Mouse (Mus musculus) stomach, embryonic 14.5 days (tissue): Measurements from ENCODE around the gene Pappa. TPM values are rescaled to one million over a fixed set of nuclear protein-coding genes. Genes with fewer than 3 reads are reported as not detected.

Experiments
- ATAC-seq: fragments of 200-750 bp; cut with Nextera tagmentation; 2 replicates; pipeline ENCODE4 v1.8.0; 2017; ENCODE audit warnings: low read depth, moderate TSS enrichment; ENCODE audit not compliant: insufficient number of reproducible peaks, insufficient read depth, low FRiP score
- H3K27ac ChIP-seq: fragments of 300-500 bp; sonication (generic); 2 replicates; pipeline ENCODE4 v1.5.1; 2014; ENCODE audit warnings: mild to moderate bottlenecking, low read length, moderate library complexity, mixed read lengths
- H3K27me3 ChIP-seq: fragments of 300-500 bp; sonication (generic); 2 replicates; pipeline ENCODE4 v1.6.1; 2014; ENCODE audit warnings: low read length, control low read depth, mixed read lengths; ENCODE audit not compliant: control insufficient read depth, insufficient read depth
- H3K36me3 ChIP-seq: fragments of 300-500 bp; sonication (generic); 2 replicates; pipeline ENCODE4 v1.6.1; 2014; ENCODE audit warnings: mild to moderate bottlenecking, control low read depth, low read length, moderate library complexity, mixed read lengths; ENCODE audit not compliant: control insufficient read depth, insufficient read depth
- H3K4me1 ChIP-seq: fragments of 300-500 bp; sonication (generic); 2 replicates; pipeline ENCODE4 v1.6.1; 2014; ENCODE audit warnings: low read length, control low read depth, mixed read lengths; ENCODE audit not compliant: control insufficient read depth, insufficient read depth
- H3K4me2 ChIP-seq: fragments of 300-500 bp; sonication (generic); replicated peaks from 2 replicates; pipeline ENCODE4 v1.6.1; 2014; ENCODE audit warnings: low read depth, low read length, control low read depth
- H3K4me3 ChIP-seq: fragments of 300-500 bp; sonication (generic); 2 replicates; pipeline ENCODE4 v1.5.1; 2014; ENCODE audit warnings: low read depth, low read length, control low read depth
- H3K9ac ChIP-seq: fragments of 300-500 bp; sonication (generic); replicated peaks from 2 replicates; pipeline ENCODE4 v1.6.1; 2014; ENCODE audit warnings: low read depth, mild to moderate bottlenecking, control low read depth, low read length, moderate library complexity, mixed read lengths
- H3K9me3 ChIP-seq: fragments of 300-500 bp; sonication (generic); 2 replicates; pipeline ENCODE4 v1.6.1; 2016; ENCODE audit warnings: low read depth, low read length, control low read depth; ENCODE audit not compliant: control insufficient read depth
- WGBS: fragments of 180-500 bp; shearing (Covaris S2); extraction: QIAGEN DNeasy Blood & Tissue Kit; methylation state at CpG from one replicate; pipeline ENCODE4 v1.1.7; 2014; 5-methylcytosine and 5-hydroxymethylcytosine counted together
- polyA plus RNA-seq: library from polyadenylated mRNA; unstranded; fragments of >200 nt; fragmentation: Nextera tagmentation; extraction: Ambion mirVana; gene quantifications from 2 replicates; pipeline ENCODE4 v1.2.1, GENCODE M21; 2014

Pappa gene
- polyA plus RNA-seq, 1 experiment from 2014 or later: 1.3 TPM

- ATAC-seq: no peak
- Histone ChIP-seq H3K4me1 (no peaks in the 10 kb centered on the region), H3K27me3 (no peaks in the 10 kb centered on the region), H3K36me3 (no peaks in the 10 kb centered on the region), H3K9ac (no peak overlapping the region), H3K4me3 (no peak overlapping the region), H3K4me2 (no peak overlapping the region), H3K9me3 (no peaks in the 10 kb centered on the region), H3K27ac (no peak overlapping the region)
- WGBS: 77% methylated on average over 2 of the region's 2 CpGs
Measured at GRCm38 (mm10) chr4:65283611-65284010, 159.6 kb downstream of the Pappa start.

DNA sequence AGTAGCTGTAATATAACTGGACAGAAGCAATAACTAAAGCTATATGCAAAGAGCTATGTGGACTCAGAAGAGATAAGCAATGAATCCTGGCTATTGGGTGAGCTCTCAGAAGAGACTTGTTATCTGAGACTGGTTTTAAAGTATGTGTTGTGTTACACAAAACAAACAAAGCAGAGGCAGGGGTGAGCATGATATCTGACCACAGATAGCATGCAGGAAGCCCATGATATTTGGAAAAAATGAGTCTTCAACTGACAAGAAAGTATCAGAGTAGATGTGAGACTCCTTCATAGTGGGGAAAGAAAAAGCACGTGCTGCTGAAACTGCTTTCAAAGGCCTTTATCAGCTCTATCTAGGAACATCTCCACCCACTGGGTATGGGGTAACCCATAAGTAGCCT, 161.2 kb downstream of the Pappa start:
- 48% methylated on average over 1 of the region's 1 CpGs for WGBS
- H3K36me3 ChIP-seq: no peaks in the 10 kb centered on the region
- no peak overlapping the region for H3K4me3 ChIP-seq
- H3K4me2 ChIP-seq: no peak overlapping the region
- no peaks in the 10 kb centered on the region for H3K27me3 ChIP-seq
- no peak for ATAC-seq
- no peak overlapping the region for H3K9ac ChIP-seq
- H3K4me1 ChIP-seq: no peaks in the 10 kb centered on the region
- no peak overlapping the region for H3K27ac ChIP-seq
- H3K9me3 ChIP-seq: no peaks in the 10 kb centered on the region

- Histone ChIP-seq H3K4me3 (no peak overlapping the region), H3K4me1 (no peaks in the 10 kb centered on the region), H3K9me3 (no peaks in the 10 kb centered on the region), H3K4me2 (no peak overlapping the region), H3K36me3 (no peaks in the 10 kb centered on the region), H3K9ac (no peak overlapping the region), H3K27me3 (no peaks in the 10 kb centered on the region), H3K27ac (no peak overlapping the region)
- WGBS: 27% methylated on average over 3 of the region's 3 CpGs
- ATAC-seq: no peak
Measured at GRCm38 (mm10) chr4:65289247-65289646, 165.3 kb downstream of the Pappa start.

- 70% methylated on average over 1 of the region's 1 CpGs for WGBS
- H3K27ac ChIP-seq: no peak overlapping the region
- no peak overlapping the region for H3K4me2 ChIP-seq
- no peaks in the 10 kb centered on the region for H3K4me1 ChIP-seq
- no peaks in the 10 kb centered on the region for H3K9me3 ChIP-seq
- peak; percentile 23; the same call in 1 of the 2 replicates for ATAC-seq
- H3K9ac ChIP-seq: no peak overlapping the region
- no peak overlapping the region for H3K4me3 ChIP-seq
- H3K36me3 ChIP-seq: no peaks in the 10 kb centered on the region
- H3K27me3 ChIP-seq: no peaks in the 10 kb centered on the region
Measured at GRCm38 (mm10) chr4:65295741-65296140, 171.8 kb downstream of the Pappa start.

DNA sequence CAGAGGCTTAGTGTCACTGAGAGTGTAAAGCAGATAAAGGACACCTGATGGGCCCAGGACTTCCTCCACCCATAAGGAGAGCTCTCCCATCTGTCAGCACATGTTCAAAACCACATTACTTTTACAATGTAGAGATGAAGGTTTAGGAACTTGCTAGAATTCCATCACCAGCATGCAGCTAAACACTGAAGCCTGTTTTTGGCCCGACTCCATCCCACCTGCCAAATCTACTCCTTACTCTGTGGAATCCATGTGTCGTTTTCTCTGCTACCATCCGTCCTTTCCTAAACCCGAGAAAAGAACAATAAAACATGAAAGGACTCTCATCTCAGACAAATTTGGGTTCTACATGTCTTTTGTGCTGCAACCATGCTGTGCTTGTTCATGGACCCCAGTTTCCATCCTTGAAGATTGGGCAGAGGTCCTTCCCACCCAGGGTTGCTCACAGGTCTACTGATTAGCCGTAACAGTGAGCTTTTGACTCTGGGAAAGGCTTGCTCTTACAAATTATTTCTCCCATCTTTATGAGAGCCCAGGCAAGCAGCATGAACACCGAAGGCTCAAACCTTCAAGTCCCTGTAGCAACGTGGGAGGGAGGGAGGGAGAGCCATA, 172.5 kb downstream of the Pappa start:
- ATAC-seq: no peak
- Histone ChIP-seq H3K9me3 (no peaks in the 10 kb centered on the region), H3K4me3 (no peak overlapping the region), H3K4me1 (no peaks in the 10 kb centered on the region), H3K36me3 (no peaks in the 10 kb centered on the region), H3K9ac (no peak overlapping the region), H3K27me3 (no peaks in the 10 kb centered on the region), H3K4me2 (no peak overlapping the region), H3K27ac (no peak overlapping the region)
- 58% methylated on average over 7 of the region's 7 CpGs for WGBS

DNA sequence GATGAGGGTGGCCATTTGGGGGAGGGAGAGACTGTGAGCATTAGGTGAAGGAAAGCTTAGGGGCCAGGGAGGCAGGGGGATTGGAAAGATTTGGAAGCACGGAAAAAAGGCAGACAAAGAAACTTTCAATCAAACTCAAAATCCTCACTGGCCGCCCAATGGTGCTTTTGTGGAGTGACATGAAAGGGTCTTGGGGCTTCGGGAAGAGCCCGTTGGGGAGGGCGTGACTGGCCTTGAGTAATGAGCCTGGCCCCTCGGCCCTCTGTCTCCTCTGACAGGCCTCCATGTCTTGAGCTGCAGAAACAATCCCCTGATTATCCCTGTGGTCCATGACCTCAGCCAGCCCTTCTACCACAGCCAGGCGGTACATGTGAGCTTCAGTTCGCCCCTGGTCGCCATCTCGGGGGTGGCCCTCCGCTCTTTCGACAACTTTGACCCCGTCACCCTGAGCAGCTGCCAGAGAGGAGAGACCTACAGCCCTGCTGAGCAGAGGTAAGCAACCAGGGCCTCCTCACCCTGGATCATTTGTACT, 173.1 kb downstream of the Pappa start:
- H3K9ac ChIP-seq: no peak overlapping the region
- no peak overlapping the region for H3K4me2 ChIP-seq
- H3K27me3 ChIP-seq: no peaks in the 10 kb centered on the region
- WGBS: 23% methylated on average over 13 of the region's 13 CpGs
- H3K27ac ChIP-seq: no peak overlapping the region
- no peak overlapping the region for H3K4me3 ChIP-seq
- no peaks in the 10 kb centered on the region for H3K9me3 ChIP-seq
- H3K4me1 ChIP-seq: no peaks in the 10 kb centered on the region
- H3K36me3 ChIP-seq: no peaks in the 10 kb centered on the region
- ATAC-seq: no peak

GRCm38 (mm10) chr4:65298212-65299181, 174.5 kb downstream of the Pappa start:
- WGBS: 61% methylated on average over 9 of the region's 9 CpGs
- Histone ChIP-seq H3K27ac (no peak overlapping the region), H3K27me3 (no peaks in the 10 kb centered on the region), H3K4me2 (no peak overlapping the region), H3K9ac (no peak overlapping the region), H3K9me3 (no peaks in the 10 kb centered on the region), H3K4me1 (no peaks in the 10 kb centered on the region), H3K4me3 (no peak overlapping the region), H3K36me3 (no peaks in the 10 kb centered on the region)
- no peak for ATAC-seq

DNA sequence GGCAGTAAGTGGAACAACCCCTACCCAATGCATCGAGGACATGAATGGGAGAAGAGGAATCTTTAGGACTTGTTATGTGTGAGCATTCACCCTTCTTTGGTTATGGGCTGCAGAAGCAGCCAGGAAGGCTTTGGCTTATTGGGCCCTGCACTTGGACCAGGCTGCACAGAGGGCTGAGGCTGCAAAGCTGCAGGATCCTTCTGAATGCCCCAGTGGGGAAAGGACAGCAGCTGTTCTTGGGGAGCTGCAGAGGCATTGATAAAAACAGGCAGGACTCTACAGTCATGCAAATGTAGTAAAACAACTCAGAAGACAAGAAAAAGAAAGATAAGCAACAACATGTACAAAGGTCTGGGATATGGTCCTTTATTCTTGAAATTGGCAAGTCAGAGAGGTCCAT, 175.4 kb downstream of the Pappa start:
- no peaks in the 10 kb centered on the region for H3K4me1 ChIP-seq
- no peak overlapping the region for H3K4me2 ChIP-seq
- WGBS: 90% methylated on average over 1 of the region's 1 CpGs
- no peak for ATAC-seq
- no peaks in the 10 kb centered on the region for H3K36me3 ChIP-seq
- no peak overlapping the region for H3K9ac ChIP-seq
- no peaks in the 10 kb centered on the region for H3K27me3 ChIP-seq
- no peak overlapping the region for H3K27ac ChIP-seq
- no peak overlapping the region for H3K4me3 ChIP-seq
- no peaks in the 10 kb centered on the region for H3K9me3 ChIP-seq
